Mouse (Mus musculus): ENCODE measurements around the gene Chek2. TPM values are rescaled to one million over a fixed set of nuclear protein-coding genes. Genes with fewer than 3 reads are reported as not detected.

The Chek2 gene
- polyA plus RNA-seq, 1 experiment from 2014 or later: 5.7 TPM

DNA sequence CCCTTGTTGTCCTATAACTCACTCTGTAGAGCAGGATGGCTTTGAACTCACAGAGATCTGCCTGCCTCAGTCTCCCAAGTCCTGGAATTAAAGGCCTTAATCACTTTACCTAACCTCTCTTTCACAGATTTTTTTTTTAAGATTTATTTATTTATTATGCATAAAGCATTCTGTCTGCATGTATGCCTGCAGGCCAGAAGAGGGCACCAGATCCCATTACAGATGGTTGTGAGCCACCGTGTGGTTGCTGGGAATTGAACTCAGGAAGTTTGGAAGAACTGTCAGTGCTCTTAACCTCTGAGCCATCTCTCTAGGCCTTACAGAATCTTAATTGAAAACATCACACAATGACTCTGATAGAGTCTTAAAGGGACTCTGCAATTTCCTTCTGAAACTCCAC lies 13.2 kb downstream of the Chek2 start:
- TF ChIP-seq EP300 (IDR thresholded peaks at IDR 0.05) (no peak), CTCF (IDR thresholded peaks at IDR 0.05) (peak; percentile 42)
- Histone ChIP-seq H3K9me3 (ENCODE audit: low read length) (no peaks in the 10 kb centered on the region), H3K4me2 (replicated peaks; ENCODE audit: low read depth, low read length) (no peak overlapping the region)

GRCm38 (mm10) chr5:110857091-110857490 lies 17.3 kb downstream of the Chek2 start:
- Histone ChIP-seq H3K9me3 (ENCODE audit: low read length) (no peaks in the 10 kb centered on the region), H3K36me3 (ENCODE audit: insufficient read depth, low read length) (no peaks in the 10 kb centered on the region), H3K27ac (ENCODE audit: low read length) (no peak overlapping the region), H3K4me2 (replicated peaks; ENCODE audit: low read depth, low read length) (no peak overlapping the region), H3K9ac (replicated peaks; ENCODE audit: low read depth) (no peak overlapping the region), H3K4me1 (ENCODE audit: insufficient read depth, low read depth, low read length) (peaks cover 9% of the 10 kb centered on the region; the same call in 1 of the 2 replicates), H3K4me3 (ENCODE audit: low read depth, low read length) (no peak overlapping the region), H3K27me3 (replicated peaks; ENCODE audit: insufficient read depth, low read length) (no peaks in the 10 kb centered on the region)
- 50% methylated on average over 5 of the region's 5 CpGs for WGBS
- DNase-seq (ENCODE audit: low spot score): peak; percentile 49
- TF ChIP-seq EP300 (IDR thresholded peaks at IDR 0.05): no peak
- TF ChIP-seq CTCF (IDR thresholded peaks at IDR 0.05): no peak
- no peak for ATAC-seq

More for the DNA sequence above, 13.2 kb downstream of the Chek2 start:
- DNase-seq (ENCODE audit: low spot score): no peak
- no peak overlapping the region for H3K27ac ChIP-seq (ENCODE audit: low read length)
- H3K4me1 ChIP-seq (ENCODE audit: insufficient read depth, low read depth, low read length): no peaks in the 10 kb centered on the region
- WGBS: 87% methylated on average over 1 of the region's 1 CpGs
- no peak for ATAC-seq
- H3K4me3 ChIP-seq (ENCODE audit: low read depth, low read length): no peak overlapping the region
- no peaks in the 10 kb centered on the region for H3K36me3 ChIP-seq (ENCODE audit: insufficient read depth, low read length)
- H3K27me3 ChIP-seq (replicated peaks; ENCODE audit: insufficient read depth, low read length): no peaks in the 10 kb centered on the region
- no peak overlapping the region for H3K9ac ChIP-seq (replicated peaks; ENCODE audit: low read depth)

- H3K4me1 ChIP-seq (ENCODE audit: insufficient read depth, low read depth, low read length): peaks cover 9% of the 10 kb centered on the region; the same call in 1 of the 2 replicates
- peak overlapping the region; percentile 89 for H3K27ac ChIP-seq (ENCODE audit: low read length)
- H3K27me3 ChIP-seq (replicated peaks; ENCODE audit: insufficient read depth, low read length): no peaks in the 10 kb centered on the region
- H3K9ac ChIP-seq (replicated peaks; ENCODE audit: low read depth): peak overlapping the region; percentile 39; the same call in 1 of the 2 replicates
- H3K9me3 ChIP-seq (ENCODE audit: low read length): no peaks in the 10 kb centered on the region
- peak; percentile 35; the same call in 1 of the 2 replicates for TF ChIP-seq EP300 (IDR thresholded peaks at IDR 0.05)
- TF ChIP-seq CTCF (IDR thresholded peaks at IDR 0.05): no peak
- H3K4me2 ChIP-seq (replicated peaks; ENCODE audit: low read depth, low read length): peak overlapping the region; percentile 52
- ATAC-seq (peak; percentile 92), DNase-seq (ENCODE audit: low spot score) (peak; percentile 91)
- no peaks in the 10 kb centered on the region for H3K36me3 ChIP-seq (ENCODE audit: insufficient read depth, low read length)
- WGBS: 8% methylated on average over 13 of the region's 13 CpGs
- peak overlapping the region; percentile 34 for H3K4me3 ChIP-seq (ENCODE audit: low read depth, low read length)
Observed at GRCm38 (mm10) chr5:110859013-110859650, 19.4 kb downstream of the Chek2 start.

- 77% methylated on average over 5 of the region's 5 CpGs for WGBS
- no peak overlapping the region for H3K4me3 ChIP-seq (ENCODE audit: low read depth, low read length)
- DNase-seq (ENCODE audit: low spot score) (no peak), ATAC-seq (no peak)
- TF ChIP-seq EP300 (IDR thresholded peaks at IDR 0.05) (no peak), CTCF (IDR thresholded peaks at IDR 0.05) (no peak)
- peaks cover 9% of the 10 kb centered on the region; the same call in 1 of the 2 replicates for H3K4me1 ChIP-seq (ENCODE audit: insufficient read depth, low read depth, low read length)
- H3K27ac ChIP-seq (ENCODE audit: low read length): peak overlapping the region; percentile 89; the same call in 1 of the 2 replicates
- H3K36me3 ChIP-seq (ENCODE audit: insufficient read depth, low read length): no peaks in the 10 kb centered on the region
- no peak overlapping the region for H3K9ac ChIP-seq (replicated peaks; ENCODE audit: low read depth)
- no peaks in the 10 kb centered on the region for H3K9me3 ChIP-seq (ENCODE audit: low read length)
- no peak overlapping the region for H3K4me2 ChIP-seq (replicated peaks; ENCODE audit: low read depth, low read length)
- H3K27me3 ChIP-seq (replicated peaks; ENCODE audit: insufficient read depth, low read length): no peaks in the 10 kb centered on the region
Observed at GRCm38 (mm10) chr5:110860445-110860844, 20.7 kb downstream of the Chek2 start.

- H3K27ac ChIP-seq (ENCODE audit: low read length): no peak overlapping the region; the same call in 1 of the 2 replicates
- H3K9me3 ChIP-seq (ENCODE audit: low read length): no peaks in the 10 kb centered on the region
- H3K9ac ChIP-seq (replicated peaks; ENCODE audit: low read depth): no peak overlapping the region
- no peaks in the 10 kb centered on the region for H3K4me1 ChIP-seq (ENCODE audit: insufficient read depth, low read depth, low read length)
- H3K4me2 ChIP-seq (replicated peaks; ENCODE audit: low read depth, low read length): no peak overlapping the region
- ATAC-seq (no peak), DNase-seq (ENCODE audit: low spot score) (no peak)
- TF ChIP-seq CTCF (IDR thresholded peaks at IDR 0.05) (no peak), EP300 (IDR thresholded peaks at IDR 0.05) (no peak)
- no peaks in the 10 kb centered on the region for H3K27me3 ChIP-seq (replicated peaks; ENCODE audit: insufficient read depth, low read length)
- no peak overlapping the region for H3K4me3 ChIP-seq (ENCODE audit: low read depth, low read length)
- WGBS: 53% methylated on average over 4 of the region's 4 CpGs
- H3K36me3 ChIP-seq (ENCODE audit: insufficient read depth, low read length): no peaks in the 10 kb centered on the region
Observed at GRCm38 (mm10) chr5:110868460-110868859, 28.7 kb downstream of the Chek2 start.

- H3K27me3 ChIP-seq (replicated peaks; ENCODE audit: insufficient read depth, low read length): no peaks in the 10 kb centered on the region
- ATAC-seq (peak; percentile 61), DNase-seq (ENCODE audit: low spot score) (peak; percentile 41)
Observed at GRCm38 (mm10) chr5:110869242-110869669, 29.5 kb downstream of the Chek2 start.

More at GRCm38 (mm10) chr5:110869242-110869669, 29.5 kb downstream of the Chek2 start:
- H3K4me3 ChIP-seq (ENCODE audit: low read depth, low read length): no peak overlapping the region
- no peak overlapping the region for H3K9ac ChIP-seq (replicated peaks; ENCODE audit: low read depth)
- no peaks in the 10 kb centered on the region for H3K36me3 ChIP-seq (ENCODE audit: insufficient read depth, low read length)
- H3K9me3 ChIP-seq (ENCODE audit: low read length): no peaks in the 10 kb centered on the region
- no peak overlapping the region for H3K4me2 ChIP-seq (replicated peaks; ENCODE audit: low read depth, low read length)
- TF ChIP-seq EP300 (IDR thresholded peaks at IDR 0.05) (no peak), CTCF (IDR thresholded peaks at IDR 0.05) (no peak)
- H3K27ac ChIP-seq (ENCODE audit: low read length): no peak overlapping the region
- WGBS: 26% methylated on average over 8 of the region's 8 CpGs
- H3K4me1 ChIP-seq (ENCODE audit: insufficient read depth, low read depth, low read length): no peaks in the 10 kb centered on the region
